Mouse (Mus musculus) spleen, postnatal 4 days (tissue): ENCODE measurements around the gene Akr1d1.

Experiments
- DNase-seq, 2 experiments: peaks; one replicate each; pipeline ENCODE4 v3.0.0; 2022; ENCODE audit warnings: low spot score in 2 of 2

Gene Akr1d1

DNA sequence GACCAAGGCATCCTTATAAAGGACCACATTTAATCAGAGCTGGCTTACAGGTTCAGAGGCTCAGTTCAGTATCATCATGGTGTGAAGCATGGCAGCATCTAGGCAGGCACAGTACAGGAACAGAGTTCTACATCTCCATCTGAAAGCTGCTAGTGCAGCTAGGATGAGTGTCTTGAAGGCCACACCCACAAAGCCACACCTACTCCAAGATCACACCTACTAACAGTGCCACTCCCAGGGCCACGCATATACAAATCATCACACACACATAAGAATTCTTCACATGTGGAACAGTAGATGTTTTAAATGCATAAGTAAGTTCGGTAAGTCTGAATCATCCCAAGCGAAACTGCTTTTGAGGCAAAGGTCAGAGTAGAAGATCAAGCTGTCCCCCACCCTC lies 33.9 kb downstream of the Akr1d1 start:
- no peak for DNase-seq

DNA sequence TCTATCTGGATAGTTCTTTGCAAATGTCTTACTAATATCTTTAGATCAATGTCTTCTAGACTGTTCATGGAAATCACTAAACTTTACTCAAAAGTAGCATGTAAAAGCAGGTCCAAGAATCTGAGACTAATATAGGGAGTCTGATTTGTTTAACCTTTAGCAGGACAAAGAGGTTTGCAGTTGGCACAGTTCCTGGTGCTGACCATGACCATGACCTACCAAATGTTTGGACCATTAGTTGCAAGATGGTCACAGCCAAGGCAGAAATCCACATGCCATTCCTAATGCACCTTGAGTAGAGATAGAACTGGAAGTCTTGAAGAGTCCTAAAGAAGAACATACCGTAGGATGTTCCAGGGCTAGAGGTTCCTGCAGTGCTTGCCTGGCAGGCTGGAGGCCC lies 37.4 kb downstream of the Akr1d1 start:
- no peak for DNase-seq

DNA sequence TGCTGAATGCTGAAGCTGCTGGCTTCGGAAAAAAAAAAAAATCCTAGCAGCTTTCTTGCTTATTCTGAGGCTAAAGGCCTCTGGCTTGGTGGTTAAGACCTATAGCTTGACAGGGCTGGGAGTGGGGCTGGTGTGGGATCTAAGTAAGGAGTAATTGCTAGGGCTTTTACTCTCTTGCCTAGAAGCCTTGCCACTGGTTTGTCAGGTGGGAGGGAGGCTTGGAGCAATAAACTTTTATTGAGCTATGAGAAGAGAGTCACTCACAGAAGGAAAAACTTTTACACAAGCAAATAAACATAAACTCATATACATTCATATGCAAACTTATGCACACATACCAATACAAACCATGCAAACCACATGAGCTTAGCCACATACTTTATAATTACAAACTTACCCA lies 42.0 kb downstream of the Akr1d1 start:
- no peak for DNase-seq

DNA sequence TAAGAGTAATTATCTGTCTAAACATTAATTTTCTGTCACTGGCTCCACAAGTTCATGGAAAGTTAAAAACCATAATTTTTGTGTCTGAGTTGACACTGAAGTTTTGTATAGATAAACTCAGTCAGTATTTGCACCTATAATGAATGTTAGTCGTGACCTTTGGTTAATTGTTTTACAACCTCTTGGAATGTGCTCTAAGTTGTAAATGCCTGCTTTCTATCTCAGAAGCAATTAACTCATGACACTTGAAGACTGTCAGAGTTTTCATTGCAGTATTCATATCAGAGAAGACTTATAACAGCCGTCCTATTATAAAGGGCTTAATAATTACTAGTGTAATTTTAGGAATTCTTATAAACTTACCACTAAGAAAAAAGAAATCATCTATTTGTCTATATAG lies 43.0 kb downstream of the Akr1d1 start:
- no peak for DNase-seq

- DNase-seq: no peak
Observed at GRCm38 (mm10) chr6:37580476-37580875, 50.5 kb downstream of the Akr1d1 start.

DNA sequence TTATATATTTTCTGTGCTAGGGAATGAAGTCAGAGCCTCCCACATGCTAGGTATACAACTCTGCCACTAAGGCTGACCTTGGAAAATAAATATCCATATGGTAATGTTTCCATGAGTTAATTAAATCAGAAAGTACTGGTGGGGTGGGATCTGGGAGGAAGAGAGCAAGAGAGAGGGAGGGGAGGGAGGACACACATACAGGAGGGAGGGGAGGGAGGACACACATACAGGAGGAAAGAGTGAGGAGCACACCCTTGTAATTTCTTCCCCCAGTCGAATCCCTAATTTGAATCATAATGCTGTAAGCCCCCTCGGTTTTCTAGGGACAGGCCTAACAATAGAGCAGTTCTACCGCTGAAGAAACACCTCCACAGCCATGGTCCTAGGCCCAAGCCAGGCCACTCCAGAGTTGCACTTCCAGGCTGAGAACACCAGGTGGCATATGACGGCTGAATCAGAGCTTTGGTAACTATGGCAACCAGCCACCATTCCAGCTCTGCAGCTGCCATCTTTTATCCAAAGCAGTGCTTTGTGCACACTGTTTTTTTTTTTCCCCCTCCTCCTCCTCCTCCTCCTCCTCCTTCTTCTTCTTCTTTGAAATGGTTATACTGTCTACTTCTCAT lies 59.5 kb downstream of the Akr1d1 start:
- DNase-seq: peak; percentile 47 to 65

- no peak for DNase-seq
Observed at GRCm38 (mm10) chr6:37590800-37591199, 60.8 kb downstream of the Akr1d1 start.

GRCm38 (mm10) chr6:37592101-37593032 lies 62.4 kb downstream of the Akr1d1 start:
- DNase-seq: peak in 1 of 2 experiments; percentile 24

DNA sequence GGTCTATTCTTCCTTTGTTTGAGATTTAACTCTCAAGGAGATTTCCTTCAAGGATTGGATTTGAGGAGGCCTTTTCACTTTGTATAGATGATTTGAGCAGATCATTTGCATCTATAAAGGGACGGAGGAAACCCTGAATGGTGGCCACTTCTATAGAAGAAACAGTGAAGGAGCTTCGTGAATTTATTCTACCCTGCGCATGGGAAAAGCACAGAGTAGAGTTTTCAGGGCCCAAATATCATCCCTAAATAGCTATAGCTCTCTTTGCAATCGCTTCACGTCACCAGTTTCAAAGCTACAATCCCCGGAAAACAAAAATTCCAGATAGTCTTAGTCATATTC lies 63.0 kb downstream of the Akr1d1 start:
- no peak for DNase-seq

GRCm38 (mm10) chr6:37593551-37594089 lies 63.6 kb downstream of the Akr1d1 start:
- DNase-seq: no peak

DNA sequence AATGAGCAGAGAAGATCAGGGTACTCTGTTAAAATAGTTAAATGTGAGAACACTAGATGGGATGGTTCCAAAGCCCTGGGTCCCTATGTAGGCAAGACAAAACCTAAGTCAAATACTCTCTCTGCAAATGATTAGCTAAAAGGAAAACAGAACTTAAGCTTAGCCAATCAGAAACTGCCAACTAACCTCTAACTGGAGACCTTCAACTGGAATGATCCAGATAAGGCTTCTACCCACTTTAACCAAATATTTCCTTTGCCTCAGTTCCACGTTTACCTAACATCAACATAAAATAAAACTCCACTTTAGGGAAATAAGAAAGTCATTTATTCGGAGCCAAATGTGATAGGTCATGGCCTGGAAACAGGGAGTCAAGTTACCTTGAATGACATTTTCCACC lies 67.1 kb downstream of the Akr1d1 start:
- DNase-seq: no peak

DNA sequence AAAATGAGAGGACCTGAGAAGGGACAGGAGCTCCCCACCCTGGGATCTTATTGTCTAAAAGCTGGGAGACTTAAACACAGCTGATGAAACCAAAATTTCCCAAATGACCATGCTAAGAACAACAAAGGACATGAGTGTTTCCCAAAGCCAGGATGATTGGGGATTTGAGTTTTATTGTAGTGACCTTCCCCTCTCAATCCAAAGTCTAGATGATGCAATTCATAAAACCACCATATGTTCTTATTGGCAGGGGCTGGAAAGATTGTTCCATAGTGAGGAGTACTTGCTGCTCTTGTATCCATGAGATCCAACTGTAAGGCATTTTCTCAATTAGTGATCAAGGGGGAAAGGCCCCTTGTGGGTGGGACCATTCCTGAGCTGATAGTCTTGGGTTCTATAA lies 68.1 kb downstream of the Akr1d1 start:
- no peak for DNase-seq

GRCm38 (mm10) chr6:37600976-37601498 lies 71.1 kb downstream of the Akr1d1 start:
- DNase-seq: no peak

DNA sequence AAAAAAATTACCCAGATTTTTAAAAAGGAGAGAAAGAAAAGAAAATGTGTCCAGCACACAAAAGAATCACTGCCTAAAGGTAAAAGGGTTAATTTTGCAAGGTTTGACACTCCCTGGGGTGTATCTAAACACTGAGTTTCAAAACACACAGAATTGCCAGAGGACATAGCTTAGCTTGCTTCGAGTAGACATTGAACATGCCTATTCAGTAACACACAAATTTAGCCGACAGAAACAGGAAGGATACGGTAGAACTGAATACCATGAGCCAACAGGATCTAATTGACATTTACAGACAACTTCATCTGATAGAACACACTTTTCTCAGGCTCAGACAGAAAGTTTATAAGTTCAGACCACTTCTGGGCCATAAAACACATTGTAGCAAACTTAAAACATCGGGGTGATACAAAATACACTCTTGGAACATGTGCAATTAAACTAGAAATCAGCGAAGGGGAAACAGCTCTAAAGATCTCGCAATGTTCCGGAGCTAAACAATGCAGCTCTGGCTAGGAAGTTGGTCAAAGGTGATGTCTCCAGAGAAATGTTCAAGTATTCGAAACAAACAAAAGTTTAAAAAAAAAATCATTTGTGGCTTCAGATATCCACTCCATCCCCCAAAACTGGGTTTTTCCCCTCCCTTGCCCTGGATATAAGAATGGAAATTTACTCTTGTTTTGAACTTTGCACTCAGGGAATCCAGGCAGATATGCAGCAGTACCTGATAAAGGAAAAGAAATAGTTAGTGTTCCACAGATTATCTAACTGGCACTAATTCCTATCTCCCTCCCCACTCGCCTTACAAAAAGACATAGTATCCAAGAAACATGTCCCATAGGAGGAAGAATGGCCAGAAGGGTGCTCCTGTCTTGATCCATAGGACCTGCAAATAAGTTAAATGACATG lies 73.1 kb downstream of the Akr1d1 start:
- DNase-seq: no peak

GRCm38 (mm10) chr6:37604178-37604883 lies 74.4 kb downstream of the Akr1d1 start:
- no peak for DNase-seq

DNA sequence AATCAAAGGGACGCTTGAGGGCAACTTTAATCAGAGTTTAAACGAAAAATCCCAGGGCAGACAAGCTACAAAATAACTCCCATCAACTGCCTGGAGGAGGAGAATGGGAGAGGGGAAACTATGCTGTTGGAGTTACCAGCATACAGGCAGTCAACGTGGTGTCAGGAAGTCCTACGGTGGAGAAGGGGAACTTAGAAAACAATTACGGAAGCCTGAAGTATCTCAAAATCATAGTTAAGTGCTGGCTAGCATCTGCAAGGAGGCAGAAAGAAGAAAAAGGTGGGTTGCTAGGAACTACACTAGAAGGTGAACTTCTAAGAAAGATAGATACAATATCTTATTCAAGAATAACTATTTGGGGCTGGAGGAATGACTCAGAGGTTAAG lies 74.9 kb downstream of the Akr1d1 start:
- no peak for DNase-seq

- no peak for DNase-seq
Observed at GRCm38 (mm10) chr6:37607511-37608289, 77.7 kb downstream of the Akr1d1 start.

DNA sequence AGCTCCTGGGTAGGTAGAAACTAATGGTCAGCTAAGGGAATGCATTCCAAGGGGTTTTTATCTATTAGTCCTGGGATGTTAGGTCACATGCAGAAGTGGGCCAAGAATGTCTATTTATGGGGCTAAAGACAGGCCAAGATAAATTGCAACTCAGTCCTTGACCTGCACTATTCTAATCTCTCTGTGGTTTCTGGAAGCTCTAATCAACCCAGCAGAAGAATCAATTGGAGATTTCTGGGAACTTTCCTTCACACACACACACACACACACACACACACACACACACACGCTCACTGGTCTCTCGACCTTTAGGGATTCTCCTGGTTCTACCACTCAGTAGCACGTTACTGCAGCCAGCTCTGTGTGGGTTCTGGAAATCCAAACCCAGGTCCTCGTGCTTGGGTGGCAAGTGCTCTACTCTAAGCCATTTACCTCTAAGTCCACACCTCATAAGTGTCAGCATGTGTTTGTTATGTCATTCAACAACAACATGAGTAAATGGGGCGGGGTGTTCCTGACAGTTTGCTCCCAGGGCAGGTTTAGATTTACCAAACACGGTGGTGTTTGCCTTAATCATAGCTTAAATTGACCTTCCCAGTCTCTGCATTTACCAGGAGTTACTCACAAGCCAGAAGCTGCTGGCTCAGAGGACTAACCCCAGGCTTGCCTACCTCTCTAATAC lies 82.8 kb downstream of the Akr1d1 start:
- DNase-seq: no peak

DNA sequence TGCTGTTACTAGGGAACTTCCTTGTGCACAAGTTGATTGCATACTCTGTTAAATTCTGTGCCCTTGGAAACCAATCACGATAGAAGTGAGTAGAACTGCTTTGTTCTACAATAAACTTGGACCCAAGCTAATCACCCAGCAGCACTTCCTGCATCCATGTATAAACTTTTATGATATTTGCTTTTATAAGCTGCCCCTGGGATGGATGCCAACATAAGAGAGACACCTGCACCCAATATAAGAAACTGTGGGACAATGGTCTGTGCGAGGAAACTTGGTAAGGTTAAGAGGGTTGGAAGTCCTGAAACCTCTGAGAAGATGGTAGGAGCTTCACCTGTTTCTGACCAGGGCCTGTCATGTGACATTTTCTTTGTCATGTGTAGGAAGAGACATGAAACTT lies 85.5 kb downstream of the Akr1d1 start:
- no peak for DNase-seq

DNA sequence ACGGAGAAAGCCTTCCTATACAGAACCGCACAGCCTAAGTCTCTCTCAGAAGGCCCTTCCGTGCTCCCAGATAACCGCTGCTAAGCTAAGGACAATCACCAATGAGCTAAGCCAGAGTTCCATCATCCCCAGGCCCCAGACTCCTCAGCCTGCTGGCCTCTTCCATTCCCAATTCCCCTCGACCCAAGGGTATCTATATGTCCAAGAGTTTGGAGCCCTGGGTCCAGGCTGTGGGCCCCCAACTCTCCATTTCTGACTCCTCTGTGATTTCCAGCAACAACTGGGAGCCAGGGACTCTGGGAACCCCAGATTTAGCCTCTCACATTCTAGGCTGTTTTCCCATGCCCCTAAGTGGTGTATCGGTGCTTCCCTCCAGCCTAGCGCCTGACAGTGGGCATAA lies 86.2 kb downstream of the Akr1d1 start:
- DNase-seq: no peak
